Mouse (Mus musculus) C2C12 (cell line): Measurements from ENCODE around the gene Tigit. TPM values are rescaled to one million over a fixed set of nuclear protein-coding genes. Genes with fewer than 3 reads are reported as not detected.

Experiments
- H3K27me3 ChIP-seq: one replicate; pipeline ENCODE4 v1.6.1; 2011; ENCODE audit not compliant: control insufficient read depth, insufficient read depth, insufficient read length
- H3K36me3 ChIP-seq: one replicate; pipeline ENCODE4 v1.6.1; 2011; ENCODE audit not compliant: control insufficient read depth, insufficient read depth
- H3K4me3 ChIP-seq: one replicate; pipeline ENCODE4 v1.5.1; 2011; ENCODE audit warnings: mild to moderate bottlenecking, control low read depth; ENCODE audit not compliant: poor library complexity, insufficient read depth, severe bottlenecking
- H3K79me2 ChIP-seq: one replicate; pipeline ENCODE4 v1.6.1; 2011; ENCODE audit not compliant: control insufficient read depth, insufficient read depth
- H3K79me3 ChIP-seq: one replicate; pipeline ENCODE4 v1.6.1; 2011; ENCODE audit warnings: low read depth, control low read depth
- H3ac ChIP-seq: one replicate; pipeline ENCODE3; 2011; ENCODE audit warnings: low read depth; ENCODE audit not compliant: control insufficient read depth, insufficient read length
- CEBPB ChIP-seq: IDR thresholded peaks from one replicate; pipeline ENCODE4 v1.6.1; 2011; ENCODE audit warnings: low read depth, mild to moderate bottlenecking, control low read depth, moderate library complexity
- CTCF ChIP-seq: IDR thresholded peaks from one replicate; pipeline ENCODE4 v1.5.1; 2011; ENCODE audit not compliant: control insufficient read depth, insufficient read depth, insufficient read length
- FOSL1 ChIP-seq: IDR thresholded peaks from one replicate; pipeline ENCODE4 v1.8.0; 2011; ENCODE audit warnings: mild to moderate bottlenecking, low read length; ENCODE audit not compliant: poor library complexity, insufficient read depth, severe bottlenecking
- MAX ChIP-seq: IDR thresholded peaks from one replicate; pipeline ENCODE4 v1.6.1; 2011; ENCODE audit warnings: mild to moderate bottlenecking, control low read depth
- MYOD1 ChIP-seq: IDR thresholded peaks from one replicate; pipeline ENCODE4 v1.6.1; 2011; ENCODE audit warnings: low read depth; ENCODE audit not compliant: control insufficient read depth, insufficient read length
- MYOG ChIP-seq: IDR thresholded peaks from one replicate; pipeline ENCODE4 v1.6.1; 2011; ENCODE audit not compliant: control insufficient read depth, insufficient read length; ENCODE audit errors: extremely low read depth
- USF1 ChIP-seq: IDR thresholded peaks from one replicate; pipeline ENCODE4 v1.6.1; 2011; ENCODE audit warnings: low read depth, mild to moderate bottlenecking, control low read depth, moderate library complexity
- polyA plus RNA-seq: library from polyadenylated mRNA; unstranded; fragments of >200 nt; fragmentation: generic; extraction: Trizol; gene quantifications from one replicate; pipeline ENCODE4 v1.2.1, GENCODE M21; 2012; ENCODE audit warnings: missing spikeins

Gene Tigit
- polyA plus RNA-seq, 1 experiment = 10.1 TPM

GRCm38 (mm10) chr16:43624876-43625275 lies 39.1 kb downstream of the Tigit start:
- no peaks in the 10 kb centered on the region for H3K79me2 ChIP-seq
- H3K79me3 ChIP-seq = no peaks in the 10 kb centered on the region
- no peak overlapping the region for H3ac ChIP-seq
- no peak for TF ChIP-seq CTCF
- TF ChIP-seq CEBPB = no peak
- no peak for TF ChIP-seq USF1
- no peak for TF ChIP-seq MYOG
- no peak for TF ChIP-seq MYOD1
- TF ChIP-seq FOSL1 = no peak
- TF ChIP-seq MAX = no peak
- H3K36me3 ChIP-seq = peaks cover 10% of the 10 kb centered on the region
- H3K4me3 ChIP-seq = no peak overlapping the region
- H3K27me3 ChIP-seq = no peaks in the 10 kb centered on the region

GRCm38 (mm10) chr16:43623315-43624000 lies 40.5 kb downstream of the Tigit start:
- no peak for TF ChIP-seq CTCF
- Histone ChIP-seq H3K79me3 (no peaks in the 10 kb centered on the region), H3K4me3 (no peak overlapping the region), H3K79me2 (no peaks in the 10 kb centered on the region), H3K36me3 (peaks cover 19% of the 10 kb centered on the region), H3ac (no peak overlapping the region), H3K27me3 (no peaks in the 10 kb centered on the region)

GRCm38 (mm10) chr16:43620359-43620758 lies 43.6 kb downstream of the Tigit start:
- H3K79me3 ChIP-seq = no peaks in the 10 kb centered on the region
- H3ac ChIP-seq = no peak overlapping the region
- no peak for TF ChIP-seq MYOG
- TF ChIP-seq CTCF = no peak
- TF ChIP-seq MYOD1 = no peak
- no peak for TF ChIP-seq CEBPB
- no peak for TF ChIP-seq MAX
- no peak for TF ChIP-seq USF1
- TF ChIP-seq FOSL1 = no peak
- no peaks in the 10 kb centered on the region for H3K27me3 ChIP-seq
- no peak overlapping the region for H3K4me3 ChIP-seq
- no peaks in the 10 kb centered on the region for H3K79me2 ChIP-seq
- peaks cover 13% of the 10 kb centered on the region for H3K36me3 ChIP-seq

- TF ChIP-seq MAX (no peak), FOSL1 (no peak), MYOG (no peak), CEBPB (no peak), MYOD1 (no peak), CTCF (no peak), USF1 (no peak)
- H3K36me3 ChIP-seq = peaks cover 13% of the 10 kb centered on the region
- H3ac ChIP-seq = no peak overlapping the region
- H3K27me3 ChIP-seq = no peaks in the 10 kb centered on the region
- H3K79me3 ChIP-seq = no peaks in the 10 kb centered on the region
- H3K4me3 ChIP-seq = no peak overlapping the region
- no peaks in the 10 kb centered on the region for H3K79me2 ChIP-seq
Observed at GRCm38 (mm10) chr16:43619277-43619676, 44.7 kb downstream of the Tigit start.

- Histone ChIP-seq H3K4me3 (no peak overlapping the region), H3K36me3 (peaks cover 13% of the 10 kb centered on the region)
Observed at GRCm38 (mm10) chr16:43618286-43618685, 45.7 kb downstream of the Tigit start.

GRCm38 (mm10) chr16:43617346-43617745 lies 46.6 kb downstream of the Tigit start:
- Histone ChIP-seq H3K79me2 (no peaks in the 10 kb centered on the region), H3K4me3 (no peak overlapping the region), H3K27me3 (no peaks in the 10 kb centered on the region), H3K79me3 (no peaks in the 10 kb centered on the region), H3K36me3 (peaks cover 16% of the 10 kb centered on the region), H3ac (no peak overlapping the region)
- no peak for TF ChIP-seq USF1
- TF ChIP-seq CTCF = no peak
- no peak for TF ChIP-seq CEBPB

More at GRCm38 (mm10) chr16:43618286-43618685, 45.7 kb downstream of the Tigit start:
- Histone ChIP-seq H3K79me2 (no peaks in the 10 kb centered on the region), H3K79me3 (no peaks in the 10 kb centered on the region), H3K27me3 (no peaks in the 10 kb centered on the region), H3ac (no peak overlapping the region)
- TF ChIP-seq USF1 (no peak), CEBPB (no peak), MAX (no peak), MYOD1 (no peak), CTCF (no peak), FOSL1 (no peak), MYOG (no peak)
